Mouse (Mus musculus) heart, adult 2 months (tissue): ENCODE measurements around the gene C1qtnf7. TPM values are rescaled to one million over a fixed set of nuclear protein-coding genes. Genes with fewer than 3 reads are reported as not detected.

Source experiments
- DNase-seq, 2 experiments: peaks; one replicate each; pipeline ENCODE4 v3.0.0; 2021
- H3K27ac ChIP-seq: fragments of 200-600 bp; 2 replicates; pipeline ENCODE4 v1.8.1; 2022
- H3K27me3 ChIP-seq: fragments of 200-500 bp; 2 replicates; pipeline ENCODE4 v1.6.1; 2012; ENCODE audit warnings: mild to moderate bottlenecking, low read length, inconsistent platforms, mixed read lengths; ENCODE audit not compliant: control insufficient read depth, insufficient read depth
- H3K36me3 ChIP-seq: fragments of 200-500 bp; 2 replicates; pipeline ENCODE4 v1.6.1; 2012; ENCODE audit warnings: low read length, inconsistent platforms; ENCODE audit not compliant: control insufficient read depth, insufficient read depth
- H3K4me1 ChIP-seq: fragments of 200-500 bp; 2 replicates; pipeline ENCODE4 v1.6.1; 2011; ENCODE audit warnings: low read length; ENCODE audit not compliant: control insufficient read depth, insufficient read depth
- H3K4me3 ChIP-seq: fragments of 200-600 bp; 2 replicates; pipeline ENCODE4 v1.8.1; 2022
- H3K79me2 ChIP-seq: fragments of 200-500 bp; replicated peaks from 2 replicates; pipeline ENCODE4 v1.6.1; 2012; ENCODE audit warnings: mild to moderate bottlenecking, inconsistent platforms, low read length, moderate library complexity, mixed read lengths; ENCODE audit not compliant: control insufficient read depth, insufficient read depth
- H3K9ac ChIP-seq: fragments of 200-500 bp; 2 replicates; pipeline ENCODE4 v1.6.1; 2012; ENCODE audit warnings: low read depth, mild to moderate bottlenecking, control low read depth, inconsistent platforms, low read length, mixed read lengths
- CTCF ChIP-seq: fragments of 200-600 bp; IDR thresholded peaks from 2 replicates; pipeline ENCODE4 v1.8.1; 2022; ENCODE audit warnings: antibody characterized with exemption, mild to moderate bottlenecking, moderate library complexity
- EP300 ChIP-seq: fragments of 200-500 bp; IDR thresholded peaks from 2 replicates; pipeline ENCODE4 v1.6.1; 2011; ENCODE audit warnings: low read depth, low read length, control low read depth; ENCODE audit not compliant: insufficient read depth
- POLR2A ChIP-seq: fragments of 200-500 bp; IDR thresholded peaks from 2 replicates; pipeline ENCODE4 v1.6.1; 2011; ENCODE audit warnings: mild to moderate bottlenecking, low read depth, low read length, control low read depth; ENCODE audit not compliant: insufficient read depth
- WGBS: fragments of 180-500 bp; shearing (Covaris S2); methylation state at CpG from one replicate; pipeline ENCODE4 v1.1.7; 2018; 5-methylcytosine and 5-hydroxymethylcytosine counted together
- intact Hi-C: fragments of 180-260 bp; cut with DNase I; formaldehyde crosslinking; loops from one replicate; pipeline ENCODE4 v1.15.1; 2025
- polyA plus RNA-seq: library from polyadenylated mRNA; depleted of rRNA; stranded (reverse); fragments of >200 nt; gene quantifications from 2 replicates; pipeline ENCODE4 v1.2.3, GENCODE M21; 2012
- total RNA-seq, 2 experiments: library from RNA; stranded (reverse); gene quantifications; 2 replicates each; pipeline ENCODE4 v1.2.3; 2021

Gene C1qtnf7
- total and polyA plus RNA-seq, 3 experiments, result 4.6 to 5.8 (median 5.4) TPM

DNA sequence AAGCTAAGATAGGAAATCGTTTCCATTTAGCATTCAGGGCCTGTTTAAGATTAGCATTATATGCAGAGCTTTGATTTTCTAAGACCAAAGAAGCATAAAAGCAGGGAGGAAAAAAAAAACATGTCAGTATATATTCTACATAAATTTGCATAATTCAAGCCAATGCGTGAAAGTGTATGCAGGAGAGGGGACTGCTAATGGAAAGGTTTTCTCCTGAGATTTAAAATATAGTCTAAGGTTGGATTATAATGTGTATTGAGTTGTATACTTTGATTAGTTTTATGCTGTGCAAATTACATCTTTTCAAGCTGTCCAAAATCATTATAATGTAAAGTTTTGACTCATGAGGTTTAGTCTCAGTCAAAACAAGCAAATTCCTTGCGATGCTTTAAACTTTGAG, 88.2 kb downstream of the C1qtnf7 start:
- Histone ChIP-seq H3K27ac (no peak overlapping the region), H3K36me3 (no peaks in the 10 kb centered on the region), H3K4me1 (no peaks in the 10 kb centered on the region), H3K79me2 (no peaks in the 10 kb centered on the region), H3K9ac (no peak overlapping the region), H3K27me3 (no peaks in the 10 kb centered on the region), H3K4me3 (no peak overlapping the region)
- WGBS, result 79% methylated on average over 3 of the region's 3 CpGs
- TF ChIP-seq EP300 (no peak), POLR2A (no peak), CTCF (no peak)
- intact Hi-C loops, result no loop called here
- no peak for DNase-seq

DNA sequence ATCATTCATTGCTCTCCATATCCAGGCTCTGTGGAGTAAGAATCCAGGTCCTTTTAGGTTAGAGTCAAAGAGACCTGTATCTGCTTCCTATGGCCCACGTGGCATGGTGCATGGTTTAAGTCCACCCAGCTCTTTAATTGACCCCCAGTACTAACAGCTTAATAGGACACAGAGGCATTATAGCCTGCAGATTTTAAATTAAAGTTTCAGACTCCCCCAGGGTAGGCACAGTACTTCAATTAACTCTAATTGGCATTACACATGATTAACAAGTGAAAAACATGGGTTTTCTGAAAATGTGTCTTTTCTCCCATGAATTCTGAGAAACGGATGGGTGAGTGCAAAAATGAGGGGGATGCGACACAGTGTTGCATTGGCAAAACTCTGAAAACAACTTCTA, 92.7 kb downstream of the C1qtnf7 start:
- intact Hi-C loops, result no loop called here
- 79% methylated on average over 3 of the region's 3 CpGs for WGBS
- no peak overlapping the region for H3K27ac ChIP-seq
- H3K4me3 ChIP-seq, result no peak overlapping the region
- no peak overlapping the region for H3K9ac ChIP-seq
- TF ChIP-seq EP300 (no peak), CTCF (no peak), POLR2A (no peak)
- H3K36me3 ChIP-seq, result no peaks in the 10 kb centered on the region
- H3K79me2 ChIP-seq, result no peaks in the 10 kb centered on the region
- no peak for DNase-seq
- H3K4me1 ChIP-seq, result no peaks in the 10 kb centered on the region; the same call in 1 of the 2 replicates
- no peaks in the 10 kb centered on the region for H3K27me3 ChIP-seq

- Histone ChIP-seq H3K36me3 (no peaks in the 10 kb centered on the region), H3K27ac (no peak overlapping the region), H3K4me1 (no peaks in the 10 kb centered on the region; the same call in 1 of the 2 replicates), H3K9ac (no peak overlapping the region), H3K4me3 (no peak overlapping the region), H3K27me3 (no peaks in the 10 kb centered on the region), H3K79me2 (no peaks in the 10 kb centered on the region)
- TF ChIP-seq POLR2A (no peak), EP300 (no peak), CTCF (no peak)
- intact Hi-C loops, result no loop called here
- DNase-seq, result no peak
- 30% methylated on average over 1 of the region's 1 CpGs for WGBS
Measured at GRCm38 (mm10) chr5:43609760-43610159, 94.4 kb downstream of the C1qtnf7 start.

- no peak overlapping the region for H3K27ac ChIP-seq
- 65% methylated on average over 7 of the region's 7 CpGs for WGBS
- DNase-seq, result no peak
- no peak overlapping the region for H3K9ac ChIP-seq
- intact Hi-C loops, result no loop called here
- H3K4me3 ChIP-seq, result no peak overlapping the region
- H3K79me2 ChIP-seq, result no peaks in the 10 kb centered on the region
- no peaks in the 10 kb centered on the region for H3K36me3 ChIP-seq
- H3K4me1 ChIP-seq, result no peaks in the 10 kb centered on the region
- no peaks in the 10 kb centered on the region for H3K27me3 ChIP-seq
- TF ChIP-seq CTCF (no peak), POLR2A (no peak), EP300 (no peak)
Measured at GRCm38 (mm10) chr5:43621575-43622299, 106.4 kb downstream of the C1qtnf7 start.

GRCm38 (mm10) chr5:43625407-43625806, 110.1 kb downstream of the C1qtnf7 start:
- H3K36me3 ChIP-seq, result no peaks in the 10 kb centered on the region
- WGBS, result 64% methylated on average over 4 of the region's 4 CpGs
- H3K27me3 ChIP-seq, result no peaks in the 10 kb centered on the region
- TF ChIP-seq EP300, result no peak
- TF ChIP-seq CTCF, result no peak
- TF ChIP-seq POLR2A, result no peak
- peak overlapping the region; percentile 28; the same call in 1 of the 2 replicates for H3K27ac ChIP-seq
- H3K4me3 ChIP-seq, result no peak overlapping the region
- intact Hi-C loops, result no loop called here
- H3K4me1 ChIP-seq, result no peaks in the 10 kb centered on the region
- DNase-seq, result no peak
- H3K79me2 ChIP-seq, result no peaks in the 10 kb centered on the region
- no peak overlapping the region for H3K9ac ChIP-seq

DNA sequence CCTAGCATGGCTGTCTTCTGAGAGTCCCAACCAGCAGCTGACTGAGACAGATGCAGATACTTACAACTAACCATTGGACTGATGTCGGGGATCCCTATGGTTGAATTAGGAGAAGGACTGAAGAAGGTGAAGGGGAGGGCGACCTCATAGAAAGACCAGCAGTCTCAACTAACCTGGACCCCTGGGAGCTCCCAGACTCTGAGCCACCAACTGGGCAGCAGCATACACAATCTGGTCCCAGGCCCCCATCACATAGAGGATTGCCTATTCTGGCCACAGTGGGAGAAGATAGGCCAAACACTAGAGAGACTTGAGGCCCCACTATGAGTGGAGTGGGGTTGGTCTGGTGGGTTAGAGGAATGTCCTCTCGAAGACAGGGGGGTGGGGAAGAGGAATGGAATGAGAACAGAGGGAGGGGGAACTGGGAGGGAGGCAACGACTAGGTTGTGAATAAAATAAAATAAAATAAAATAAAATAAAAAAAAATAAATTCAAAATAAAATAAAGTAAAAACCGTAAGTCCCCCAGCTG, 118.8 kb downstream of the C1qtnf7 start:
- H3K79me2 ChIP-seq, result no peaks in the 10 kb centered on the region
- H3K36me3 ChIP-seq, result no peaks in the 10 kb centered on the region
- H3K27ac ChIP-seq, result no peak overlapping the region
- peaks cover 3% of the 10 kb centered on the region for H3K4me1 ChIP-seq
- 78% methylated on average over 5 of the region's 5 CpGs for WGBS
- H3K27me3 ChIP-seq, result no peaks in the 10 kb centered on the region
- no peak overlapping the region for H3K9ac ChIP-seq
- intact Hi-C loops, result loop anchor here (2.0 to 5.0 kb wide), 3 partner anchors 51 to 1747 kb away; no protein-coding TSS in a partner anchor
- TF ChIP-seq POLR2A, result no peak
- no peak for TF ChIP-seq EP300
- TF ChIP-seq CTCF, result no peak
- no peak overlapping the region for H3K4me3 ChIP-seq
- DNase-seq, result no peak
